Mouse (Mus musculus) brown adipose tissue, adult 24 weeks (tissue): ENCODE results near the gene Lcorl. TPM values are rescaled to one million over a fixed set of nuclear protein-coding genes. Genes with fewer than 3 reads are reported as not detected.

Source experiments
- H3K27ac ChIP-seq: fragments of 200-500 bp; replicated peaks from 2 replicates; pipeline ENCODE4 v1.5.1; 2012; ENCODE audit warnings: low read depth, mild to moderate bottlenecking, low read length
- H3K4me1 ChIP-seq: fragments of 200-500 bp; 2 replicates; pipeline ENCODE4 v1.6.1; 2012; ENCODE audit warnings: low read length, mixed read lengths; ENCODE audit not compliant: control insufficient read depth, insufficient read depth, insufficient read length
- H3K4me3 ChIP-seq: fragments of 200-500 bp; 2 replicates; pipeline ENCODE4 v1.5.1; 2012; ENCODE audit warnings: low read depth, mild to moderate bottlenecking, low read length, moderate library complexity; ENCODE audit not compliant: insufficient read depth
- polyA plus RNA-seq: library from polyadenylated mRNA; stranded (reverse); fragments of >200 nt; gene quantifications from 2 replicates; pipeline ENCODE4 v1.2.4, GENCODE M21; 2012; ENCODE audit not compliant: missing spikeins, insufficient read depth, insufficient read length

Gene Lcorl
- polyA plus RNA-seq, 1 experiment, result 11.2 TPM

DNA sequence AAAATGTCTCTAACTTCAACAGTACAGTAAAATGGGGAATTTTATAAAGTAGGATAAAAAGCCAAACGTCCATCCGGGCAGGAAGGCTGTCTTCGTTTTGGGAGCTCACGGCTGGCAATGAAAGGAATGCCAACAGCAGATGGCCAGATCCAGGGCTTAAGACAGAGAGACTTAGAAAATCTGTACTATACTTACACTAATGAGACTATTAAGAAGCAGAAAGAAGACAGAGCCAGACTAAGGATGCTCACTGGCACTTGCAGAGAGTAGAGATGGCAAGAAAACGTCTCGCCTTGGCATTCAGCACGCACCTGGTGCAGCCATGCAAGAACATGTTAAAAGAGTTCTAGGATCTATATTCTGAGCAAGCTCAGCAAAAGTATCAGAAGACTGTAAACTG lies 65.6 kb downstream of the Lcorl start:
- H3K4me3 ChIP-seq, result no peak overlapping the region
- H3K27ac ChIP-seq, result no peak overlapping the region
- H3K4me1 ChIP-seq, result no peaks in the 10 kb centered on the region

DNA sequence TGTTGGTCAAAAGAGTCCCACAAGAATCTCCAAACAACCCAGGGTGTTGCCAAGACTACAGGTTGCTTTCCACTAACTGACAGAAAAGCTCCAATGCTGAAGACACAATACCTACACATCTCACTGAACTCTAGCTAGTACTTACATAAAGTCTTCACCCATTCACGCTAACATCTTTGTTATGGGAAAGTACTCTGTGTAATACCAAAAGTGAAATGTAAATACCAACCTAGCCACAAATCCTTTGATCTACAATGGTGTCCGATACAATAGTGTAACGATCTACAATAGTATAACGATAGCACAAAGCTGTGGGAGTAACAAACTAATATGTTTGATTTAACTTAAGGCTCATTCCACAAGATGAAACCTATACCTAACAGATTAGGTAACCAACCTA lies 67.2 kb downstream of the Lcorl start:
- no peak overlapping the region for H3K27ac ChIP-seq
- no peak overlapping the region for H3K4me3 ChIP-seq
- H3K4me1 ChIP-seq, result no peaks in the 10 kb centered on the region

GRCm38 (mm10) chr5:45757502-45758121 lies 99.8 kb downstream of the Lcorl start:
- Histone ChIP-seq H3K27ac (no peak overlapping the region), H3K4me3 (no peak overlapping the region), H3K4me1 (no peaks in the 10 kb centered on the region)

DNA sequence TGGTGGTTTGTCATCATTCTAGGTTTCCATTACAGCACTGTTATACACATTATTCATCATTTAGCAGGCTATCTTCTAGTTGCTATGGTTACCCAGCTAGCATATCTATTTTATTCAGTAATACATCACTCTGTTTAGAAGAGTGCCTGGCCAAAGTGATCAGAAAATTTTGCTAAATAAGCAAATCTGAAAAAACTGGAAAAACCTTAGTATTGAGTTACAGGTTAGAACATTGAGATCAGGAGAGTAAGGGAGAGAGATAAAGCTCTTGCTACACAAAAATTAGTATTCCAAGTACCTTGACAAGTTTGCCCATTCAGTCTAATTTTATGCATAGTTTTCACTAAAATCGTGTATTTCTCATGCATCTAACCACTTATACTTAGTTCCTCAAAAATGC lies 119.5 kb downstream of the Lcorl start:
- no peaks in the 10 kb centered on the region for H3K4me1 ChIP-seq
- no peak overlapping the region for H3K27ac ChIP-seq
- no peak overlapping the region for H3K4me3 ChIP-seq

DNA sequence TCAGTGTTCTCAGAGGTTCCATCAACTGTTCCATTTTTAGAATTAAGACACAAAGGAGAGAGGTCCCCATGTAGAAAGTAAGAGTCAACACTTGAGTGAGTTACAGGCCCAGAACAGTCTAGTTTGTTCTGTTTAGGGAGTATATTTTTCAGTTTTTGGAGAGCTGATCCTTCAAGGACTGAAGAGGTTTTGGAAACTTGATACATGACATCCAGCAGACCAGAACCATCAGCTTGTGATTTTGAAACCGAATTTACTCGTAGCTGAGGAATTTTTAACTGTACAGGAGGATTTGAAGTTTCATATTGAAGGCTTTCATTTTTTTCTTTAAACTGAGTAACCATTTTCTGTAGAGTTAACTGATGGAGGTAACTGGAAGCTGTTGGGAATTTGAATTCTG lies 123.7 kb downstream of the Lcorl start:
- Histone ChIP-seq H3K4me1 (no peaks in the 10 kb centered on the region), H3K4me3 (no peak overlapping the region), H3K27ac (no peak overlapping the region)

DNA sequence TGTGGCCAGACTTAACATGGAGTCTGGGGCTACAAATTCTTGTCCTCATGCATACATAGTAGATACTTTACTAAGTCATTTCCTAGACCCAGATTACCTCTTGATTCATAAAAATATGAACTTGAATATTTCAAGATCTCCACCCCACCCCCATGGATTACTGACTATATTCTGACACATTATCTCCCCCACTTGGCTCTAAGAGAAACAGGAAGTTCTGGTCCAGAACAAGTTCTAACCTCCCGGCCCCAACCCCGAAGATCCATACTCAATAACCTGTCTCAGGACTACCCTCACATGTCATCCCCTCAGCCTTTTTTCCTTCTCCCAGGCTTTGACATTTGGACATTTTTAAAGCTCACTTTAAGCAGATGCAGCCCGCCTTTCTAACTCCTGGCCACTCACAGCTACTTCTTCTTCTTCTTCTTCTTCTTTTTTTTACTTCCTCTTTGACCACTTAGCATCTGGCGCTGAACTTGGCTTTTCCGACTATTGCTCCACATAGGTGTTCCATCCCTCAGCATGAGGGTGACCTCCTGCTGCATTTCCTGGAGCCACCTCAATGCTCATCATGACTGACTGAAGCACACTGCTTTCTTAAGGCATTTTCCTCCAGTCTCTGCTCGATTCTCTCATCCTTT lies 138.4 kb downstream of the Lcorl start:
- Histone ChIP-seq H3K4me3 (no peak overlapping the region), H3K27ac (no peak overlapping the region), H3K4me1 (no peaks in the 10 kb centered on the region)

DNA sequence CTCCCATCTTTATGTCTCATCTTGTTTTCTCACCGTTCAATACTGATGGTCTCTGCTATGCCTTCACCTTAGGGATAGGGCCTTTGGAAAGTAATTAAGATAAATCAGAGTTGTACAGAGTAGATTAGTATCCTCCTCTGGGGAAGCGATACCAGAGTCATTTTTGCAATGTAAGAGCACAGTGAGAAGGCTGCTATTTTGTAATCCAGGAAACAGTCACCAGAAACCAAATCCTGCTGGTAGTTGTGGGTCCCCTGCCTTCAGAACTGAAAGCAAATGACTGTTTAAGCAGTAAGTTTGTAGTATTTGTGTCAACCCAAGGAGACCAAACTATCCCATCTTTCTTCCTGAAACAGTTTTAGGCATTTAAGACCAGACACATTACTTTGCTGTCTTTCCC lies 147.8 kb downstream of the Lcorl start:
- Histone ChIP-seq H3K27ac (no peak overlapping the region), H3K4me1 (no peaks in the 10 kb centered on the region), H3K4me3 (no peak overlapping the region)

DNA sequence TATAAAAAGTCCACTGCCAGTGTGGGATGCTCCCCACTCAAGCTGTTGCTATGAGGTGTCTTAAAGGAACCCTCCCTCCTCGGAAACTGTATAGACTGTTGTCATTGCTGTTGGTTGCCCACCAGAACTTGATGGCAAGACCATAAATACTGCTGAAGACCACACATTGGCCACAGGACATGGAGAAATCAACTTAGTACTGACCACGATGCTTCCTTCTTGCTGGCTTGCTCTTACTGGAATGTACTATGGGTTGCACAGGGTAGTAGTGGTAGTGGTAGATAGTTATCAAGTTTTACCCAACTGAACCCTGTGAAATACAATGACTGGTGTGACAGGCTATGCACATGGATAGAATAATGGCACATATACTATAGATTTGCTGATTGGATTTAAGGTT lies 150.6 kb downstream of the Lcorl start:
- Histone ChIP-seq H3K4me1 (no peaks in the 10 kb centered on the region), H3K4me3 (no peak overlapping the region), H3K27ac (no peak overlapping the region)

GRCm38 (mm10) chr5:45691678-45692077 lies 165.7 kb downstream of the Lcorl start:
- Histone ChIP-seq H3K4me1 (no peaks in the 10 kb centered on the region), H3K4me3 (no peak overlapping the region), H3K27ac (no peak overlapping the region)

DNA sequence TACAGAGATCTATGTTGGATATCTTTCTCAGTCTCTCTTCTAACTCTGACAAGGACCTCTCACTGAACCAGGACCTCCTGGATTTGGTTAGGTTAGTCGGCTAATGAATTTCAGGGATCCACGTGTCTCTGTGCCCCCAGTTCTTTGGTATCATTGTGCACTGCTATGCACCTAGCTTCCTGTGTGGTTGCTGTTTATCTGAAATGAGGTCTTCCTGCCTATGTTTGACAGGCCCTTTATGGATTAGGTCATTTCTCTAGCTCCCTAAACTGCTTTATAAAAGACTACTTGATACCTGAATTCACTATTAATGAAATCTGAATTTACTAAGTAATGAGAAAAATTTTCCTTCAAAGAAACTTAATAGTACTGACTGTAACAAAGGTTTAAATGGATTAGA lies 166.6 kb downstream of the Lcorl start:
- Histone ChIP-seq H3K4me3 (no peak overlapping the region), H3K27ac (no peak overlapping the region), H3K4me1 (no peaks in the 10 kb centered on the region)

DNA sequence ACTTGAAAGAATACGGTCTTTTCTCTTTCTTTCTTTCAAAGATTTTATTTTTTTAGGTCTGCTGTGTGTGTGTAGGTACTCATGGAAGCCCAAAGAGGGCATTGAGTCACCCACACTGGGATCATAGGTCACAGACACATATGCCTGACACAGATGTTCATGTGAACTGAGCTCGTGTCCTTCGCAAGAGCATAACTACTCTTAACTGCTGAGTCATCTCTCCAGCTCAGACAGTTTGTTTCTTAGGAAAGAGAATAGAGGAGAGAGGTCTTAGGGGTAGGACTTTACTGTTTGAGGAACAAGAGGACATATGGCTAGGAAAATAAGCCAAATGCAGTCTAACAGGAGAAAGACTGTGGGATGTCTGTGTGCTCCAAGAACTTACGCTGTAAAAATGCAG lies 168.3 kb downstream of the Lcorl start:
- H3K4me1 ChIP-seq, result no peaks in the 10 kb centered on the region
- no peak overlapping the region for H3K4me3 ChIP-seq
- no peak overlapping the region for H3K27ac ChIP-seq

GRCm38 (mm10) chr5:45686223-45686622 lies 171.2 kb downstream of the Lcorl start:
- Histone ChIP-seq H3K4me3 (no peak overlapping the region), H3K4me1 (no peaks in the 10 kb centered on the region), H3K27ac (no peak overlapping the region)

DNA sequence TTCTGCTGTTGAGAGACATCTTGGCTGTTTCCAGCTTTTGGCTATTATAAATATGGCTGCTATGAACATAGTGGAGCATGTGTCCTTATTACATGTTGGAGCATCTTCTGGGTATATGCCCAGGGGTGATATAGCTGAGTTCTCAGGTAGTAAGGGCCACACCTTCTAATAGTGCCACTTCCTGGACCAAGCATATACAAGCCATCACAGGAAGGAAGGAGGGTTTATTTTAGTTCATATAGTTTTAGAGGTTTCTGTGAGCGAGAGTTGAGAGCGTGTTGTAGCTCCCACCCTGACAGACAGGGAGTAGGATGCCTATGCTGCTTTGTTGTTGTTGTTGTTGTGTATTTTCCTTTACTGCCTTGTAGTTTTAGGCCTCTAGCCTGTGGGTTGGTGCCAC lies 172.2 kb downstream of the Lcorl start:
- H3K27ac ChIP-seq, result no peak overlapping the region
- no peak overlapping the region for H3K4me3 ChIP-seq
- no peaks in the 10 kb centered on the region for H3K4me1 ChIP-seq

GRCm38 (mm10) chr5:45683388-45683787 lies 174.0 kb downstream of the Lcorl start:
- no peaks in the 10 kb centered on the region for H3K4me1 ChIP-seq
- no peak overlapping the region for H3K27ac ChIP-seq
- H3K4me3 ChIP-seq, result no peak overlapping the region

GRCm38 (mm10) chr5:45679955-45680354 lies 177.5 kb downstream of the Lcorl start:
- no peak overlapping the region for H3K4me3 ChIP-seq
- H3K4me1 ChIP-seq, result no peaks in the 10 kb centered on the region
- no peak overlapping the region for H3K27ac ChIP-seq

DNA sequence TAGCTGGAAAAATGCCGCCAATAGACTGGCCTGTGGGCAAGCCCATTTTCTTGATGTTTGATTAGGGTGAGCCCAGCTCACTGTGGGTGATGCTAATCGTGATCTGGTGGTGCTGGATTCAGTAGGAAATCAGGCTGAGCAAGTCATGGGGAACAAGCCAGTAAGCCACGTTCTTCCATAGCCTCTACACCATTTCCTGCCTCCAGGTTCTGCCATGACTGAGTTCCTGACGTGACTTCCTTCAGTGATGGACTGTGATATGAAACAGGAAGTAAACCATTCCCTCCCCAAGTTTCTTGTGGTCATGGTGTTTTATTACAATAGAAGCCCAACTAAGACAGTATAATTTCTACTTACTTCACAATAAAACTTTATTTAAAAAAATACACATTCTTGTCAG lies 179.8 kb downstream of the Lcorl start:
- H3K27ac ChIP-seq, result no peak overlapping the region
- no peak overlapping the region for H3K4me3 ChIP-seq
- no peaks in the 10 kb centered on the region for H3K4me1 ChIP-seq
